Mouse (Mus musculus) heart, adult 2 months (tissue): Measurements from ENCODE around the gene Retn.

Experiments used
- CTCF ChIP-seq: fragments of 200-600 bp; IDR thresholded peaks from 2 replicates; pipeline ENCODE4 v1.8.1; 2022; ENCODE audit warnings: antibody characterized with exemption, mild to moderate bottlenecking, moderate library complexity
- EP300 ChIP-seq: fragments of 200-500 bp; IDR thresholded peaks from 2 replicates; pipeline ENCODE4 v1.6.1; 2011; ENCODE audit warnings: low read depth, low read length, control low read depth; ENCODE audit not compliant: insufficient read depth
- POLR2A ChIP-seq: fragments of 200-500 bp; IDR thresholded peaks from 2 replicates; pipeline ENCODE4 v1.6.1; 2011; ENCODE audit warnings: mild to moderate bottlenecking, low read depth, low read length, control low read depth; ENCODE audit not compliant: insufficient read depth

- TF ChIP-seq EP300: no peak
- no peak for TF ChIP-seq CTCF
- TF ChIP-seq POLR2A: no peak
Measured at GRCm38 (mm10) chr8:3660889-3661288, 5.3 kb downstream of the Retn start.
